Mouse (Mus musculus) brain, embryonic 18.5 days (tissue): ENCODE measurements around the gene Il27.
"Not testable (repeated sequence)": the region's sequence is repeated elsewhere in the genome, so short reads cannot be mapped to it uniquely, and the experiment has no call there.

Source experiments
- DNase-seq: peaks from one replicate; pipeline ENCODE4 v3.0.0-alpha.2; 2012; ENCODE audit warnings: low read depth, low spot score

Il27 gene

DNA sequence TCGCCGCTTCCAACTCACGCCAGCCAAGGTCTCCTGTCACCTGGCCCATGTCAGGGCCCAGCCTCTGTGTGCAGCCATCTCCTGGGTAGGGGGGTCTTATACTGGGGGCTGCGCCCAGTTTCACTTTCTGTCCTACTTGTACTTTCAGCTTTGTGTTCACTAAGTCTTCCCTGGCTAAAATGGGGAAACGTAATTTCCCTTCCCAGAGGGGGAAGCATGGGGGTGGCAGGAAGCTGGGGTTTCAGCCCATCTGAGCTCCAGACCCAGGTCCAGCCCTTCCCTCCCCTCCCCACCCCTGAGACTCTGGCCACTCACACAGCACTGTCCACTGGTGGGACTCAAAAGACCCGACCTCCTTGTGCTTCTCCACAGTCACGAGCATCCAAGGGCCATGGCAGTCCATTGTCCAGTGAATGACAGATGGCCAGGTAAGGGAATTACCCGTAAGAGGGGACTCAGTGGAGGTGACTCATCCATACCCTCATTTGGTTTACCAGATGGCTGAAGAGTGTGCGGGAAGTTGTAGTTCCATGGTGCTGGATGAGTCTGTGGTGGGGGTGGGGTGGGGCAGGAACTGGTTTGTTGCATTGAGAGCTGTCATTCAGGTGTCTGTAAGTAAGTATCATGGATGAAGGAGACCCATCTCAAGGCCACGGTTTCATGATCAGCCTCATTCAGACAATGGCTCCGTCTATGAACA lies at the start of gene Il27:
Il27 (minus strand) TSS at position 80 of the 700 bp plus-strand sequence.
- DNase-seq, result no peak

DNA sequence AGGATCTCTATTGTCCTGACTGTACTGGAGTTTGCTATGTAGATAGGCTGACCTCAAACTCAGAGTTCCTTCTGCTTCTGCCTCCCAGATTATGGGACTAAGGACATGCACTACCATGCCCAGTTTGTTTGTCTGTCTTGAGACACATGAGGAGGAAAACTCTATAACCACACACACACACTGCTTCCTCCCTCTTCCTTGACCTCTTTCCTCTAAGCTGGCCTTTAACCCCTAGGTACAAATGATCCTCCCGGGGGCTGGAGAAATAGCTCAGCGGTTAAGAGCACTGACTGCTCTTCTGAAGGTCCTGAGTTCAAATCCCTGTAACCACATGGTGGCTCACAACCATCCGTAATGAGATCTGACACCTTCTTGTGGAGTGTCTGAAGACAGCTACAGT lies 49.6 kb upstream of the Il27 start:
- no peak for DNase-seq

DNA sequence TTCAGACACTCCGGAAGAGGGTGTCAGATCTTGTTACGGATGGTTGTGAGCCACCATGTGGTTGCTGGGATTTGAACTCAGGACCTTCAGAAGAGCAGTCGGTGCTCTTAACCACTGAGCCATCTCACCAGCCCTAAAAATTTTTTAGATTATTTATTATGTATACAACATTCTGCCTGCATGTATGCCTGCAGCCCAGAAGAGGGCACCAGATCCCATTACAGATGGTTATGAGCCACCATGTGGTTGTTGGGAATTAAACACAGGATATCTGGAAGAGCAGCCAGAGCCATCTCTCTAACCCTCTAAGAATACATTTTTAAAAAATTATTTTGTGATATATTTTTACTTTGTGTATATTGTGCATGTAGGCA lies 48.5 kb upstream of the Il27 start:
- not testable (repeated sequence) for DNase-seq

DNA sequence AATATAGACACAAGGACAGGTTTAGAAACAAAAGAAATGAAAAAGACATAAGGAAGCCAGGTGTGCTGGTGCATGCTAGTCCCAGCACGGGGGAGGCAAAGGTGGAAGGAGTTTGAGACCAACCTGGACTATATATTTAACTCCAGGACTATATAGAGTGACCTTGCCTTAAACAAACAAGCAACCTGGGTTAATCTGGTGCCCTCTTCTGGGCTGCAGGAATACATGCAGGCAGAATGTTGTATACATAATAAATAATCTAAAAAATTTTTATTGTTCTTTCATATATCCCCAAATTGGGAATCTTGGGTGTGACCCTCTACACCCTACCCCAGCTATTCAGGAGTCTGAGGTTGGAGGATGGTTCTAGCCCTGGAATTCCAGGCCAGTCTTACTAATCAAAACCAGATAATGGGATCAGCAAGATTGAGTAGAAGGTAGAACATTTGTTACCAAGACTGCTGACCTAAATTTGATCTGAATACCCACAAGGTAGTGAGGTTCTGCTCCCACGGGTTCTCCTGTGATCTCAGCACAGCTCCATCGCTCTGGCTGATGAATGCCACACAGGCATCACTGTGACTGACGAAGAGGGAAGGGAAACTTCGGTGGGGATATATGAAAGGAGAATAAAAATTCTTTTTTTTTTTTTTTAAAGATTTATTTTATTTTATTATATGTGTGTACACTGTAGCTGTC lies 48.0 kb upstream of the Il27 start:
- DNase-seq, result no peak

DNA sequence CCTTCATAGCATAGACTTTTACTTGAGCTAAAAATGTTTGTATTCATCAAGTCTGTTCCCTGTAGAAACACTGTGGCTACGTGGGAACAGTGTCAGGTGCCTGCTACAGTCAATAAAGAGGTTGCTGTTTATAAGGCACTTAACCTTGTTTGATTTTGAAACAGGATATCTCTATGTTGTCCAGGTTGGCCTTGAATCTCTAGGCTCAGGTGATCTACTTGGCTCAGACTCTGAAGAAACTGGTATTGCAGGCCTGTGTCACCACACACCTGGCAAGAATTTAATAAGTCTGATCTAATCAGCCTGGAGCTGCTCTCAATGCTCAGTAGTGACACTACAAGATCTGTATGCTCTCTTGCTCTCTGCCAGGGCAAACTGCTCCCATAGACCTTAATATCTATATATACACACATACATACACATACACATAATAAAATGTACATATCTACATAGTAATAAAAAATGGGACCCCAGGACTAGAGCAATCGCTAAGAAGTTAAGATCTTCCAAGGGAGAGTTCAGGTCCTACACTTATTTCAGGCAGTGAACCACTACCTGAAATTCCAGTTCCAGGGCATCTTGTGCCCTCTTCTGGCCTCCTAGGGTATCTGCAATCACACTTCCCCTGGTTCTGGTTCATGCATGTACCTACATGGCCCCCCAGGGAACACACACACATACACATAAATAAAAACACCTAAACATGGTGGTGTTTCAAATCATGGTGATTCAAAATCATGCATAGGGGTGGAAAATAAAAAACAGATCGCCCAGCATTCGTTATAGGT lies 42.2 kb upstream of the Il27 start:
- no peak for DNase-seq

DNA sequence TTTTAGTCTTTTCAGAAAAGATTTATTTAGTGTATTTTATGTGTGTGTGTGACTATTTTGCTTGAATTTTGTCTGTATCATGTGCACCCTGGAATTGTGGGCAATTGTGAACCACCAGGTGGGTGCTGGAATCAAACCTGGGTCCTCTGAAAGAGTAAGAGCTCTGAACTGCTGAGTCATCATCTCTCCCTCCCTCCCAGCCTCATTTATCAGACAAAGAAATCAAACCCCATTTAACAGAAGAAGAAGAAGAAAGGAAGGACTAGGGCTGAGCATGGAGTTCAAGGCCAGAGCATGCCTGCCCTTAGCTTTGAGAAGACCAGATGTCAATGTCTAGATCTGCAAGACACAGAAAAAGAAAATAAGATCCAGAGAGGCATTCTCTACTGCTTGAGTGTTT lies 40.6 kb upstream of the Il27 start:
- DNase-seq, result no peak

DNA sequence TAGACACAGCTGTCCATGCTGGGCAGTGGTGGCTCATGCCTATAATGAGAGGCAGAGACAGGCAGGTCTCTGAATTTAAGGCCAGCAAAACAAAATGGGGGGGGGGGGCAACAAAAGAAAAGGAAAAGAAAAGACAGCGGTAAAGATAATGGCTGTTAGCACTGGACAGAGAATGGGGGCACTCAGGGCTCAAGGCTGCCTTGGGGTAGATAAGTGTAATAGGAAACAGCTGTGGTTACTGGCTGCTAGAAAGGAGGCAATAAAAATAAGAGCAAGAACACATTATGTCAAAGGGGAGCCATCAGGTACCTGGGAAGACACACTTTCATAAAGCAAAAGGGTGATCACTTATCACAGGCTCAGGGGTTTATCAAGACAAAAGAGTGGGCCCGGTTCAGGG lies 37.7 kb upstream of the Il27 start:
- DNase-seq, result no peak

DNA sequence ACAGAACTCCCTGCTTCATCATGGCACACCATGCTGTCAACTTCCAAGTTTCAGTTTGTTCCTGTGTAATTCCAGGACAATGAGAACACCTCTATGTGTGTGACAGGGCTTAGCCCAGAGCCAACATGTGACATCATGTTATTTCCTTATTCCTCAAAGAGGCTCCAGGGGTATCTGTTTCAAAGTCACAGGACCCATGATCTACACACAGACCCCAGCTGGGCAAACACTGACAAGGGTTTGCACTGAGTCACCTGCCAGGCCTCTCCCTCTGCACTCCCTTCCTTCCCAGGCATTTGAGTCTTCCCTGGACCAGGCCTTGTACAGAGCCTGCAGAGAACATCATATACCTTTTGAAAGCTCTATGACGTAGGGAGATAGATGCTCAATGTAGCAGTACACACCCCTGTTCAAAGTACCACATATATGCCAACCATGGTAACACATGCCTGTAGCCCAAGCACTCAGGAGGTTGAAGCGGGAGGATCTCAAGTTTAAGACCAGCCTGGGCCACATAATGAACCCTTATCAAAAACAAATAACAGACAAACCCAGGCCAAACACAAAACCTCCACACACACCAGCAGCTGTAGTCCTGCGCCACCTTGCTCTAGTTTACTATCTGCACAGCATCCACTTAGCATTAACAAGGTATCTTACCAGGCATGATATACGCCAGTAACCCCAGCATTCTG lies 36.2 kb upstream of the Il27 start, which contains the start of gene Nupr1:
Nupr1 (minus strand) TSS at position 38 of the 695 bp plus-strand sequence.
- no peak for DNase-seq

DNA sequence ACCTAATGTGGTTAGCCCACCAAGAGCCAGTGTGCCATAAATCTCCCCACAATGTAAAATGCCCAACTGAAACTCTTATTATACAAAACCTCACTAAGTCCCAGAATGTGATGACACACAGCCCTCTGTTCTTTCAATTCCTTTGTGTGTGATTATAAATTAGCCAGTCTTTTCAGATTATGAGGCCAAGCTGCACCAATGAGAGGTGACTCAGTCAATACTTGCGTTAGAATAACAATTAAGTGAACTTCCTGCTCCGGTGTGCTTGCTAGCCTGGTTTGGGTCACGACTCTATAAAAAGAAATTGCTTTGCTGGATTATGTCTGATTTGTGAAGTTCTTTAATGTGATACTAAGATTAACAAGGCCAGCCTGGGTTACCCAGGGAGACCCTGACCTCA lies 35.2 kb upstream of the Il27 start:
- DNase-seq, result no peak

DNA sequence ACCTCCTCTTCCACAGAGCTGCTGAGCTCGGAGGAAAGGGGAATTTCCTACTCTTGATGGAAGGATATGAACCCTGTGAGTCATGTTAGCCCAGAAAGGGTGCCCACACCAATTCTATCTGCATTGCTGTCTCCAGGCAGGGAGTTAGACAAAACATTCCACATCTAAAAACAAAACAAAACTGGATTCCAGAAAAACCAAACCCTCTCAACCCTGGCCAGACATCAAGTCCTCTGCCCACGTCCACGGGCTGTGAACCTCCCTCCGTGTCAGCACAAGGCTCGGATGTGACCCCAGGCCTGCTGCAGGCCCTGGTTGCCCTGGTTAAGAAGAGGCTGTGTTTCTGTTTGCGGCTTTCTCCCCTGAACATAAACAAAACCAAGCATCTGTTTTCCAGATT lies 33.4 kb upstream of the Il27 start:
- DNase-seq, result no peak

DNA sequence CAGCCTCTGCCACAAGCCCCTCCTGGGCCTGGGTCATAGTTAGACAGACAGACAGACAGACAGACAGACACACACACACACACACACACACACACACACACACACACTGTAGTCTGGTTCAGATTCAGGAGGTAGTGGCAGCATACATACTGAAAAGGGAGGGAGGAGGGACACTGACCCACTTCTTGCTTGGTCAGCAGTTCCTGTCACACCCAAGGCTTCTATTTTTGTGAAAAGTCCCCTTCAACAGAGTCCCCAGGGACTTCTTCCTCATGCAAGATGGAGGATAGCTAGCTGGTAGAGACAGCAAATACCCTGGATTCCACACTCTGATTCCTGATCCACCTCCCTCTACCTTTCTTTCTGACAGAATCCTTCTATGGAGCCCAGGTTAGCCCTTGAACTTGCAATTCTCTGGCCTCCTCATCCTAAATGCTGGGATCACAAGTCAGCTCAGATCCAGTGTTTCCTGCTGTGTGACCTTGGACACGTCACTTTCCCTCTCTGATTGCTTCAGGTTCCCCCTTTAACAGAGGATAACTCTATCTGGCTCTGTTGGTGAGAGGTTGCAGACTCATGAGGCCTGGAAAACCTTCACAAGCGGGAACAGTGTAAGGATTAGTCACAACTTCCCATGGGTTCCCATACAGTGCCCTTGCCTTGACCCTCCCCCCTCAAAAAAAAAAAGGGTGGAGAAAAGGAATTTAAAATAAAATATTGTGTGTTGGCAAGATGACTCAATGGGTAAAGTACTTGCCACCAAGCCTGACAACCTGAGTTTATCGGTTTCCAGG lies 31.3 kb upstream of the Il27 start:
- DNase-seq, result no peak

DNA sequence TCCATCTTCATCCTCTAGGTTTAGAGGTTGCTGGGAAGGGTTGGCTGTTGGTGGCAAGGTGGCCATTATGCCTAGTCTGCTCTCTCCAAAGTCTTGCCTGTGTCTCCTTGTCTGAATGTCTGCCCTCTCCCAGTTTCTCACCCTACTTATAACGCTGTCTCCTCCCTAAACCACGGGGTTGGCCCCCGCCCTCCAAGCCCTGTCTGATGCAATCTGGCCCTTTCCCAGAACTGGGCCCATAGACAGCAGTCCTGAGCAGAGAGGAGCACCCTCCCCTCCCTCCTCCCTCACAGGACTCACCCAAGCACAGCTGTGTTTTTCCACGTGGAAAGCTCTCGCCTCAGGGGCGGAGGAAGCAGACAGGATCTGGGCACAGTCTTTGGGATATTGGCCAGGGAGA lies 30.6 kb upstream of the Il27 start:
- no peak for DNase-seq

DNA sequence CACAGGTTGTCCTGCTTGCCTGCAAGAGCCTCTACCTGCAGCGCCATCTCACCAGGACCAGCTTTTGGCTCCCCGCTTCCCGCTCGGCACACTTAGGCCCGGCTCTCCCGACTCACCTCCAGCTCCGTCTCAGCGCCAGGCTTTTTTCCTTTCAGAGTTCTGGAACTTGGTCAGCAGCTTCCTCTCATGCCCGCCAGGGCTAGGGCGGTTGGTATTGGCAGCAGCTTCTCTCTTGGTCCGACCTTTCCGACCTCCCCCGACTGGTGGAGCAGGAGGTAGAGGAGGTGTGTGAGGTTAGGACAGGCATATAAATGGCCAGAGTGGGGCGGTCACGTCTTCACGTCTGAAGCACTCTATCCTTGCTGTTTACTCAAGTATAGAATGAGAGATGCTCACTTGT lies 30.0 kb upstream of the Il27 start:
- DNase-seq, result no peak

DNA sequence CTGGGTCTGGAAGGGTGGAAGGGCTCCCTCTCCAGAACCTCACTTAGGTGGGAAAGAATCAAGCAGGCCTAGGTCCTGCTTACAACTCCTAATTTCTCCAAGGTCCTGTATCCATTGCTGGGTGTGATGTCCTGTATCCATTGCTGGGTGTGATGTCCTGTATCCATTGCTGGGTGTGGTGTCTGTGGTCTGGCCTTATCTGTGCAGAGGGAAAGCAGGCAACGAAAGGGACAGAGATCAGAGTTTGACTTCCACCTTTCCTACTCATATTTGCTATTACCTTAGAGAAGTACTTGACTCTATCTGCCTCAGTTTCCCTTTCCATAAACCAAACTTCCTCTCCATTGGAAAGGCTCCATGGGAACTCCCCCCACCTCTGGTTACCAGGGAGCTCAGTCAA lies 28.6 kb upstream of the Il27 start:
- DNase-seq, result no peak

DNA sequence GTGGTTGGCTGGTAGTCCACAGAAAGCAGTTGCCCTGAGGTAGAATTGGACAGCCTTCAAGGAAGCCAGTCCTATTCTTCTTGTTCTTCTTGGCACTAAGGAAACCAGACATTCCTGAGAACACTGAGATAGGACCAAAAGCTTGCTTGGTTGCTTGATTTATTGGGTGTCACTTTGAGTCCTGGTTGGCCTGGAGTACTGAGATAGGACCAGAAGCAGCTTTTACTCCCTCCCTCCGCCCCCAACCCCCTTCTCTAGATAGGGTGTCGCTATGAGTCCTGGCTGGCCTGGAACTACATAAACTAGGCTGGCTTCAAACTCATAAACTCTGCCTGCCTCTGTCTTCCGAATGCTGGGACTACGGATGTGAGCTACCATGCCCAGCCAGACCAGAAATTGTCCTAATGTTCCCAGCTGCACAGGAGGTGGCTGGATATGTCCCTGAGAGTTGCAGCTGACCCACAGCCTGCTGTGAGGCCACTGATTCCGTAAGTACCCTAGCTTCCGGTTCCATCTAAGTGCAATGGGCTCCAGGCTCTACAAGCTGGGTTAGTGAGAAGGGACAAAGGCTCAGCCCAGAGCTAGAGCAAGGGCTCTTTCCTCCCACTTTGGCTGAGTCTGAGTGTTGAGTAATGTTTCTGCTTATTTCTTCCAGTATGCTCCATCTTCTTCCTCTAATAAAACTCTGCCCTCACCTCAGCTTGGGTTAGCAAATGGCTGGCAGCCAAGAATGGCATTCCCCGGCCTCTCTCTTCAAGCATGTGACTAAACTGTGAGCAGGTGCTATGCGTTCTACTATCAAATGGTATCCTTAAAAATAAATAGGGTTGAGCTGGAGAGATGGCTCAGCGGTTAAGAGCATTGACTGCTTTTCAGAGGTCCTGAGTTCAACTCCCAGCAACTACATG lies 27.0 kb upstream of the Il27 start:
- no peak for DNase-seq

DNA sequence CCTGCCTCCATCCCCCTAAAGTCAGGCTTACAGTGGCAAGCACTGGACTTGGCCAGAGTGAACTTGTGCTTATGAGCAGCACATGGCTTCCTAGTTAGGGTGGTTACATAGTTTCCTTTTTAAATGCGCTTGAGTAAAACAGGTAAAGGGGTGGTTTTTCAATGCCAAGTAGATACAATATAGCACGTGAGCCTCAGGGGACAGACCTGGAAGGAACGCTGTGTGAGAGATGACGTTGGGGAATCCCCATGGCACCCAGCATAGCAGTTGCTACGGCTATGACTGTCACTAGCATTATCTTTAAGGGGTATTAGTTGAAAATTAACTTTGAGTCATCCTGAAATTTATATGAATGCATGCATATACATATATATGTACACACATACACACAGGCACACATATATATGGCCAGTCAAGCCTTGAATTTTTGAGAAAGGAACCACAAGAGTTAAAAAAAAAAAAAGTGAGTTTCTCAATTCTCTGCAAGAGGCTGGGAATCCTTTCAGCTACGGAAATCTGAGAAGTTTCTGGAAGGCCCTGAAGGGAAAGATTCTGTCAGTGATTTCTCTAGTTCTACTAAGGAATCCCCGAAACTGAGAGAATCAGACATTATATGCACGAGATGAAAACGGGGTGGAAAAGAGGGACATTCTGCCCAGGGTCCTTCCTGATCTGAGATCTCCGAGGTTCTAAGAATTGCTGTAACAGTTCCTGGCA lies 25.0 kb upstream of the Il27 start:
- DNase-seq, result no peak

DNA sequence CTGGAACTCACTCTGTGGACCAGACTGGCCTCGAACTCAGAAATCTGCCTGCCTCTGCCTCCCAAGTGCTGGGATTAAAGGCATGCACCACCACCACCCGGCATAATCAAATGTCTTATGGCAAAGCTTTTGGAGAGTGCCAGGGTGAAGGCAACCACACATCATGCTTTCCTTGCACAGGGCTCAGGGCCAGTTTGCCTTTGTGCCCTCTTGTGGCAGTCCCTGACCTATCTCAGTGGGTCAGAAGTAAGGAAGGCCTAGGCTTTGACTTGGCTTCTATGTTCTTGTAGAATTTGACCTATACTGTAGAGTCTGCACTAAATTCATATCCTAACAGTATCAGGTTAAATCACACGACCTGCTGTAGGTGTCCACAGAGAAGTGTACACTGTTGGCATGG lies 22.0 kb upstream of the Il27 start:
- DNase-seq, result no peak

DNA sequence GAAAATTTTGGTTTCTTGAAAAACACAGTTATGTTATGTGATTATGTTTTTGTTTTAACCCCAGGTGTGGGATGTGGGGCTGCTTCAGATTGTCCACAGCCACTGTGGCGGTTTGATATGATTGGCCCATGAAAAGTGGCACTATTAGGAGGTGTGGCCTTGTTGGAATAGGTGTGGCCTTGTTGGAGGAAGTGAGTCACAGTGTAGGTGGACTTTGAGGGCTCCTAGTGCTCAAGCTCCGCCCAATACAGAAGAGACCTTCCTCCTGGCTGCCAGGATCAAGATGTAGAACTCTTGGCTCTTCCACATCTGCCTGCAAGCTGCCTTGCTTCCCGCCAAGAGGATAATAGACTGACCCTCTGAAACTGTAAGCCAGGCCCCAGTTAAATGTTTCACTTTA lies 18.0 kb upstream of the Il27 start:
- no peak for DNase-seq

DNA sequence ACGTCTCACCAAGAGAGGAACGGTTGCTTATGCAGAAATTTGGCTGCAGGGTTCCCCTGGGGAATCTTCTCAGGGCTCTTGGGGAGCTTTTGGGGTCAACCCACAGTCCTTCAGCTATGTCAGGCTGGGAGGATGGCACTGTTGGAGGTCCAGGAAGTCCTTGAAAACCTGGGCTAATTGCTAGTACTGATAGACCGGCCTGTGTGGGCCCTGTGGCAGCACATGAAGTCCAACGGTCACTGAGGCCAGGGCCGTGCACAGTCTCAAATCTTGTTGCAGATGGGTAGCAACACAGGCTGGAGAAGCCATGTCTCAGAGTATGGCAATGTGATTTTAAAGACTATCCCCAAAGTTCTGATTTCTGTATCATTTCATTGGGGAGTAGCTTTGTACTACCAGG lies 13.1 kb upstream of the Il27 start:
- DNase-seq, result no peak

DNA sequence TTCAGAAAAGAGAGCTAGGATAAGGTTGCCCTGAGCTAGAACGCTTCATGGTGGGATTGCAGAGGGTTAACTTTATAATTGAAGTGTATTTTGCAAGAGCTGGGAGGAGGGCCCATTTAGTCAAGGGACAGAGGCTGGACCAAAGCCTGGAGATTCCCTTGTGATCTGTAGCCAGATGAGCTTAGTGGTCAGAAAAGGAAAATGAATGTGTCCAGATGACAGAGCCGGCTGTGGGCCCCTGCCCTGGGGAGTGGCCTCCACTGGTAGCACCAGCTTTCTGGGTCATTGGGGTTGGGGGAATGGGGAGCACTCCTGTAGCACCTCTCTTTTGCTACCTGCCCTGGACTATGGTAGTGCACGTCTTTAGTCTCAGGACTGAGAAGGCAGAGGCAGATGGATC lies 12.3 kb upstream of the Il27 start:
- DNase-seq, result no peak
